Mouse (Mus musculus) neural tube, embryonic 15.5 days (tissue): ENCODE measurements around the gene Prss28. TPM values are rescaled to one million over a fixed set of nuclear protein-coding genes. Genes with fewer than 3 reads are reported as not detected.

Source experiments
- ATAC-seq: fragments of 200-750 bp; cut with Nextera tagmentation; 2 replicates; pipeline ENCODE4 v1.8.0; 2017; ENCODE audit warnings: mild to moderate bottlenecking, moderate TSS enrichment, moderate library complexity; ENCODE audit not compliant: low FRiP score
- H3K27ac ChIP-seq: fragments of 300-500 bp; sonication (generic); replicated peaks from 2 replicates; pipeline ENCODE4 v1.5.1; 2015; ENCODE audit warnings: mild to moderate bottlenecking, inconsistent platforms
- H3K27me3 ChIP-seq: fragments of 300-500 bp; sonication (generic); replicated peaks from 2 replicates; pipeline ENCODE4 v1.6.1; 2015; ENCODE audit warnings: inconsistent platforms
- H3K36me3 ChIP-seq: fragments of 300-500 bp; sonication (generic); 2 replicates; pipeline ENCODE4 v1.6.1; 2015; ENCODE audit warnings: inconsistent platforms
- H3K4me1 ChIP-seq: fragments of 300-500 bp; sonication (generic); 2 replicates; pipeline ENCODE4 v1.6.1; 2015; ENCODE audit warnings: inconsistent platforms
- H3K4me2 ChIP-seq: fragments of 300-500 bp; sonication (generic); 2 replicates; pipeline ENCODE4 v1.6.1; 2015; ENCODE audit warnings: inconsistent platforms, mild to moderate bottlenecking, moderate library complexity
- H3K4me3 ChIP-seq: fragments of 300-500 bp; sonication (generic); replicated peaks from 2 replicates; pipeline ENCODE4 v1.5.1; 2015; ENCODE audit warnings: mild to moderate bottlenecking, inconsistent platforms
- H3K9ac ChIP-seq: fragments of 300-500 bp; sonication (generic); replicated peaks from 2 replicates; pipeline ENCODE4 v1.6.1; 2015; ENCODE audit warnings: mild to moderate bottlenecking, inconsistent platforms
- H3K9me3 ChIP-seq: fragments of 300-500 bp; sonication (generic); replicated peaks from 2 replicates; pipeline ENCODE4 v1.6.1; 2016; ENCODE audit warnings: inconsistent platforms
- WGBS: fragments of 180-500 bp; shearing (Covaris S2); methylation state at CpG from one replicate; pipeline ENCODE4 v1.1.7; 2015; ENCODE audit warnings: mixed read lengths; 5-methylcytosine and 5-hydroxymethylcytosine counted together
- polyA plus RNA-seq: library from polyadenylated mRNA; unstranded; fragments of >200 nt; fragmentation: Nextera tagmentation; extraction: Ambion mirVana; gene quantifications from 2 replicates; pipeline ENCODE4 v1.2.1, GENCODE M21; 2015

Gene Prss28
- polyA plus RNA-seq, 1 experiment from 2014 or later: not detected

GRCm38 (mm10) chr17:25290411-25290810 is 18.0 kb upstream of the Prss28 start:
- no peaks in the 10 kb centered on the region for H3K4me1 ChIP-seq
- no peak overlapping the region for H3K4me3 ChIP-seq
- H3K27me3 ChIP-seq: no peaks in the 10 kb centered on the region
- WGBS: 29% methylated on average over 4 of the region's 4 CpGs
- no peaks in the 10 kb centered on the region for H3K9me3 ChIP-seq
- no peaks in the 10 kb centered on the region for H3K36me3 ChIP-seq
- no peak overlapping the region for H3K27ac ChIP-seq
- no peak overlapping the region for H3K4me2 ChIP-seq
- ATAC-seq: no peak
- no peak overlapping the region for H3K9ac ChIP-seq

DNA sequence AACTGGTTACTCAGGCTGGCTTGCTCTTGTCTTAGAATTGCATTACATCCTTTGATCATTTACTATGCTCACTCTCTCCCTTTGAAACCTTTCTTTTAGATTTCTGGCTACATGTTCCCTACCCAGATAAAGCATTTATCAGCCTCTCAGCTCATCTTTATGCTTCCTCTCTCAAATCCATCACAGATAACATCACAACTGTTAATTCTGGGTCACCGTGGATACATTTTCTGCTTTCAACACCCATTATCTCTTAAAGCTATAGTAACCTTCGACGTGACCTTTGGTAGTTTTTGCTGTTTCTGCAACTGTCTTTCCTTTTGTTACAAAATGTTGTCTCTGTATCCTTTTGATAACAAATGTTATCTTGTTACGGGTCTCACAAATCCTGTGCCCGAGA is 15.0 kb upstream of the Prss28 start:
- H3K9ac ChIP-seq: no peak overlapping the region
- H3K27ac ChIP-seq: no peak overlapping the region
- H3K9me3 ChIP-seq: no peaks in the 10 kb centered on the region
- no peak for ATAC-seq
- no peaks in the 10 kb centered on the region for H3K4me1 ChIP-seq
- 82% methylated on average over 5 of the region's 5 CpGs for WGBS
- no peak overlapping the region for H3K4me2 ChIP-seq
- H3K36me3 ChIP-seq: no peaks in the 10 kb centered on the region
- H3K4me3 ChIP-seq: no peak overlapping the region
- no peaks in the 10 kb centered on the region for H3K27me3 ChIP-seq

DNA sequence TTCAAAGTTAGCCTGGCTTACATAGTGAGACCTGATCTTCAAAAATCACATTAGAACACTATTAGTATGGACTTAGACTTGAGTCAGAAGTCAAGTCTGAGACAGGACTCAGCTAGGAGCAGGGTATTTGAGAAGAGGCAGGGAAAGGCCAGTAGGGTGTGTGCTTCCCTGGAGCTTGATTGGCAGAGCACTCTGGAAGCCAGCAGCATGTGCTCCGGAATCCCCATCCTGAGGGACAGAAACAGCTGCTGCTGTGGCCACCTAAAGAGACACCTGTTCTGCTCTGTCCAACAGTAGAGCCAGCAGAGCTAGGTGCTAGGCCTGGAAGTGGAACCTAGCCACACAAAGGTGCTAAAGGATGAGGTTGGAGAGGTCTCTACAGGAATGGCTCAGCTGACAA is 14.3 kb upstream of the Prss28 start:
- Histone ChIP-seq H3K4me3 (no peak overlapping the region), H3K9ac (no peak overlapping the region), H3K4me1 (no peaks in the 10 kb centered on the region), H3K4me2 (no peak overlapping the region), H3K27ac (no peak overlapping the region), H3K27me3 (no peaks in the 10 kb centered on the region), H3K9me3 (no peaks in the 10 kb centered on the region), H3K36me3 (no peaks in the 10 kb centered on the region)
- 75% methylated on average over 1 of the region's 1 CpGs for WGBS
- no peak for ATAC-seq

DNA sequence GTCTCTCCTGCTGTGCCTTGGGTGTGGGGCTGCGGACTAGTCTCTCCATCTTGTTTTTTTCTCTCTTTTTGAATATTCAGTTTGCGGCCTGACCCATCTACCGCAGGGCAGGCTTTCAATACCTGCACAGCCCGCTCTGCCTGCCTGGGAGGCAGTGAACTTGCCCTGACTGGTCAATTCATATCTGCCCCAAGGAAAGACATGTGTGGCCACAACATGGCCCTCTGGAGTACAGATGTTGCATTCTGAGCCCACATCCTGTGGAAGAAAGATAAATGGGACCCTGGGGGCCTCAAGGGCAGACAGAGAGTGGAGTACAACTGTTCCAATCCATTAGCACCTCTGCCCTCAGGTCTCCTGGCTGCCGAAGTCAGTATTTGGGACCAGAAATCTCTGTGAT is 10.4 kb upstream of the Prss28 start, which contains the start of gene Prss34:
Gene Prss34, plus strand, starts transcription at position 301 of the 400 bp plus-strand sequence.
- H3K9me3 ChIP-seq: no peaks in the 10 kb centered on the region
- no peak for ATAC-seq
- no peaks in the 10 kb centered on the region; the same call in 1 of the 2 replicates for H3K27me3 ChIP-seq
- H3K4me2 ChIP-seq: no peak within 1 kb of the TSS
- no peak within 1 kb of the TSS for H3K9ac ChIP-seq
- WGBS: 80% methylated on average over 5 of the region's 5 CpGs
- H3K36me3 ChIP-seq: no peaks in the 10 kb centered on the region
- no peak within 1 kb of the TSS for H3K27ac ChIP-seq
- H3K4me1 ChIP-seq: no peaks in the 10 kb centered on the region
- H3K4me3 ChIP-seq: no peak within 1 kb of the TSS

DNA sequence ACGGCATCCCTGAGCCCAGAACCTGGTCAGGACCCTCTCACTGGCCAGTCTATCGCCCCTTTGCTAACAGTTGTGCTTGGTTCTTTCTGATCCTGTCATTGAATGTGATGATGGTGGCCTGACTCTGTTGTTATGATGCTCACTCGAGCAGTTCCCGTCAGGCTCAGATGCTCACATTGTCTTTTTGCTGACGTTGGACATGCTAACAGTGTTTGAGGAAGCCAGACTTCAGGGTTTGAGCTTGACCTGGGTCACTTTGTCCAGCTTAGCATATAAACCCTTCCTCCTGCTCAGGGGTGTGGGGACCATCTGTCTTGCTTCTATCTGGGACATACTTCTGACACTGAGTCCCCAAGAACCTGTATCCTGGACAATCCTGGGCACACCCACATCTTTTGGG is 9.9 kb downstream of the Prss28 start, which contains the start of gene Prss29:
Gene Prss29, plus strand, starts transcription at position 301 of the 400 bp plus-strand sequence.
- no peaks in the 10 kb centered on the region for H3K4me1 ChIP-seq
- H3K4me2 ChIP-seq: no peak within 1 kb of the TSS
- H3K9me3 ChIP-seq: no peaks in the 10 kb centered on the region
- no peak for ATAC-seq
- 84% methylated on average over 5 of the region's 5 CpGs for WGBS
- H3K27ac ChIP-seq: no peak within 1 kb of the TSS
- no peak within 1 kb of the TSS for H3K4me3 ChIP-seq
- H3K36me3 ChIP-seq: no peaks in the 10 kb centered on the region
- peaks cover 2% of the 10 kb centered on the region; the same call in 1 of the 2 replicates for H3K27me3 ChIP-seq
- no peak within 1 kb of the TSS for H3K9ac ChIP-seq

DNA sequence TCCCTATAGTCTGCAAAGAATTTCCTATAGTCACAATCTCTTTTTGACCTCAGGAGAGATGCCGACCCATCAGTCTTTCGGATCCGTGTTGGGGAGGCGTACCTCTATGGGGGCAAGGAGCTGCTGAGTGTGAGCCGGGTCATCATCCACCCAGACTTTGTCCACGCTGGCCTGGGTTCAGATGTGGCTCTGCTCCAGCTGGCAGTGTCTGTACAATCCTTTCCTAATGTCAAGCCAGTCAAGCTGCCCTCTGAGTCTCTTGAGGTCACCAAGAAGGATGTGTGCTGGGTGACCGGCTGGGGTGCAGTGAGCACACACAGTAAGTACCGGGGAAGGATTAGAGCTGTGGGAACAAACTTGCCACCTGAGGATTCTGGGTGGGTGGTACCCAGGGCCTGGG is 12.4 kb downstream of the Prss28 start:
- 93% methylated on average over 8 of the region's 8 CpGs for WGBS
- ATAC-seq: no peak

DNA sequence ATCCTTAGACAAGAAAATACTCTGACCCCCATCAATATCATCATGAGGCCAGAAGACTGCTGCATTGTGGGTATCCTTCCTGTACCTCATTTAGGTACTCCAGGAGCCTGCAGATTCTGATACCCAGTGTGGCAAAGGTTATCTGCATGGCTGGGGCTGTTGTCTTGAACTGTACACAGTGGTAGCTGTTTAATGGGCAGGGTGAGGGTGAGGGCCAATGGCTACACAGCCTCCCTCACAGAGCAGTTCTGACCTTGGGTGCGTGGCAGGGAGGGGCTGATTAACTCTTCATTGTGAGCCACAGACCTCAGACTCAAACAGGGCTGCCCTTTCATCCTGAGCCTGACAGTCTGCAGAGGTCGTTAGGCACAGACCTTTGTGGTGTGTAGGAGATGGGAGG is 14.5 kb downstream of the Prss28 start:
- ATAC-seq: no peak
- 20% methylated on average over 2 of the region's 2 CpGs for WGBS
- Histone ChIP-seq H3K9ac (no peak overlapping the region), H3K4me3 (no peak overlapping the region), H3K4me2 (no peak overlapping the region), H3K4me1 (no peaks in the 10 kb centered on the region), H3K27me3 (peaks cover 2% of the 10 kb centered on the region; the same call in 1 of the 2 replicates), H3K27ac (no peak overlapping the region), H3K9me3 (no peaks in the 10 kb centered on the region), H3K36me3 (no peaks in the 10 kb centered on the region)

More for the DNA sequence above, 12.4 kb downstream of the Prss28 start:
- peaks cover 2% of the 10 kb centered on the region; the same call in 1 of the 2 replicates for H3K27me3 ChIP-seq
- H3K4me2 ChIP-seq: no peak overlapping the region
- H3K4me3 ChIP-seq: no peak overlapping the region
- no peaks in the 10 kb centered on the region for H3K9me3 ChIP-seq
- no peak overlapping the region for H3K9ac ChIP-seq
- H3K4me1 ChIP-seq: no peaks in the 10 kb centered on the region
- H3K27ac ChIP-seq: no peak overlapping the region
- no peaks in the 10 kb centered on the region for H3K36me3 ChIP-seq

GRCm38 (mm10) chr17:25332321-25332720 is 23.9 kb downstream of the Prss28 start:
- H3K9ac ChIP-seq: no peak overlapping the region
- H3K4me3 ChIP-seq: no peak overlapping the region
- no peaks in the 10 kb centered on the region for H3K9me3 ChIP-seq
- H3K4me2 ChIP-seq: no peak overlapping the region
- no peak overlapping the region for H3K27ac ChIP-seq
- ATAC-seq: no peak
- H3K27me3 ChIP-seq: peaks cover 24% of the 10 kb centered on the region
- WGBS: 78% methylated on average over 9 of the region's 9 CpGs
- no peaks in the 10 kb centered on the region for H3K36me3 ChIP-seq
- H3K4me1 ChIP-seq: no peaks in the 10 kb centered on the region

GRCm38 (mm10) chr17:25333943-25334342 is 25.5 kb downstream of the Prss28 start:
- H3K9me3 ChIP-seq: no peaks in the 10 kb centered on the region
- ATAC-seq: no peak
- 0% methylated on average over 8 of the region's 8 CpGs for WGBS
- H3K4me3 ChIP-seq: no peak overlapping the region
- H3K36me3 ChIP-seq: no peaks in the 10 kb centered on the region
- peaks cover 24% of the 10 kb centered on the region for H3K27me3 ChIP-seq
- no peak overlapping the region for H3K9ac ChIP-seq
- H3K27ac ChIP-seq: no peak overlapping the region
- H3K4me2 ChIP-seq: no peak overlapping the region
- no peaks in the 10 kb centered on the region for H3K4me1 ChIP-seq

DNA sequence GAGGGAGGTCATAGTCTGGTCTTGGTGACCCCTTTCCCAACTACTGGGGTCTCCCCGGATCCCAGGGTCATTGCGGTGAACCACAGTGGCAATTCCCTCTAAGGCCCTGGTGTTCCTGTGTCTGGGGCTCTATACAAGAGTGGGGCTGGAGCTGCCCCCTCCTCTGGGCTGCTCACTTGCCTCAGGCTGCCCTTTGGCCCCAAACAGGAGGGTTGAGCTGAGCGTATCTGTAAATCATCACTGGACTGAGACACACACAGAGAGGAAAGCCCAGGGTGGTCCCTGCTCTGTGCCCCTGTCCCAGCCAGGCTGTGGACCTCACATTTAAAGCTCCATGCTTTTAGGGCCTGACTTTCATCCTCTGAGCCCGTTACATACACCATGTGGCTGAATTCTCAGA is 29.8 kb downstream of the Prss28 start:
- 86% methylated on average over 4 of the region's 4 CpGs for WGBS
- no peaks in the 10 kb centered on the region for H3K36me3 ChIP-seq
- H3K4me2 ChIP-seq: no peak overlapping the region
- no peaks in the 10 kb centered on the region for H3K4me1 ChIP-seq
- H3K9ac ChIP-seq: no peak overlapping the region
- no peak overlapping the region for H3K27ac ChIP-seq
- peaks cover 13% of the 10 kb centered on the region for H3K27me3 ChIP-seq
- no peaks in the 10 kb centered on the region for H3K9me3 ChIP-seq
- H3K4me3 ChIP-seq: no peak overlapping the region
- no peak for ATAC-seq

DNA sequence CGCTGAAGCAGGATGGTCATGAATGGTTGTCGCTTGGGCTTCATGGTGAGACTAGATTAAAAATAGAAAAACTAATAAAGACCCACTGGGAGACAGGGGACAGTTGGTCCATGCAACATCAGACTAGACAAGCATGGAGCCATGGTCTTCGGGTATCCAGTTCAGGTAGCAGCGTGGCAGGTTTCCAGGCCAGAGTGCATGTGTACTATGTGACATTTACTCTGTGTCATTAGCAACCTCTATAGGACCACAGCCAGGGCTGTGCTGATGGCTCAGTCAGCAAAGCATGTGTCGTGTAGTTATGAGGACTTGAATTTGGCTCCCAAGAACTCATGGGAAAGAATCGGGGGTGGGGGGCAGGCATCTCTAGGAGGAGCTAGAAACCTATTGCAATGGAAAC is 31.6 kb downstream of the Prss28 start:
- no peak overlapping the region for H3K27ac ChIP-seq
- H3K27me3 ChIP-seq: peaks cover 6% of the 10 kb centered on the region; the same call in 1 of the 2 replicates
- H3K9ac ChIP-seq: no peak overlapping the region
- no peak overlapping the region for H3K4me2 ChIP-seq
- 88% methylated on average over 6 of the region's 6 CpGs for WGBS
- no peak for ATAC-seq
- H3K36me3 ChIP-seq: no peaks in the 10 kb centered on the region
- no peak overlapping the region for H3K4me3 ChIP-seq
- no peaks in the 10 kb centered on the region for H3K4me1 ChIP-seq
- H3K9me3 ChIP-seq: no peaks in the 10 kb centered on the region

DNA sequence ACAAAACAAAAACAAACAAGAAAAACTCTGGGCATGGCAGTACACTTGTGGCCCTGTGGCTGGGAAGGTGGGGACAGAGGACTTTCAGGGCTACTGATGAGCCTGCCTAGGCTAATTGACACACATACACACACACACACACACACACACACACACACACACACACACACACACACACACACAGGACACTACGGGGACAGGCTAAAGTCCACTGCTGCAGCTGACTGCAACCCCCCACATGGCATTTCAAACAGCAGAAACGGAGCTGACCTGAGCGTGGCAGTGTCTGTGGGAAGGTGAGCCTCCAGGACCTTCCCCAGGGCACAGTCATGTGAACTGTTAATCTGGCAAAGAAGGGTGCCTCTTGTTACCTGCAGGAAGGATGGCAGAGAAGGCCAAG is 33.0 kb downstream of the Prss28 start:
- WGBS: 61% methylated on average over 3 of the region's 3 CpGs
- Histone ChIP-seq H3K4me1 (no peaks in the 10 kb centered on the region), H3K9me3 (no peaks in the 10 kb centered on the region), H3K27ac (no peak overlapping the region), H3K36me3 (no peaks in the 10 kb centered on the region), H3K4me3 (no peak overlapping the region), H3K4me2 (no peak overlapping the region), H3K27me3 (peaks cover 5% of the 10 kb centered on the region; the same call in 1 of the 2 replicates), H3K9ac (no peak overlapping the region)
- no peak for ATAC-seq

DNA sequence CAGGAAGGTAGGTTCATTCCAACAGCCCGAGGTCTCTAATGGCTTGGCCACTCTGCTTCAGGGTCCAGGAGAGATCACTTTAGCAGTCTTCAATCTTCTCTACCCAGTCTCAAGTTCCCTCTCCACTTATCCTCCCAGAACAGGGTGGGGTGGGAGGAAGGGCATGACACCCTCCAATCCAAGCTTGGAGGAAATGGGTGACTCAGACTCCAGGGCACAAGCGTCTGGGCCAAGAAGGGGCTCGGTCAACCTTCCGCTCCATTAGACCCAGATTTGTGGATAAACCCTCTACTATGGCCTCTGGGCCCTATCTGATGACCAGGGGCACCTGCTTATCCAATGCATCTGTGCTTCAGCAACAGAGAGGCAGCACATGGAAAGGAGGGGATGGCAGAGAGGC is 37.0 kb downstream of the Prss28 start, which contains the start of gene Tpsab1:
Gene Tpsab1, minus strand, starts transcription at position 101 of the 400 bp plus-strand sequence.
- Histone ChIP-seq H3K27ac (no peak within 1 kb of the TSS), H3K27me3 (no peaks in the 10 kb centered on the region; the same call in 1 of the 2 replicates), H3K9ac (no peak within 1 kb of the TSS), H3K4me3 (no peak within 1 kb of the TSS), H3K4me1 (no peaks in the 10 kb centered on the region), H3K4me2 (no peak within 1 kb of the TSS), H3K36me3 (no peaks in the 10 kb centered on the region), H3K9me3 (no peaks in the 10 kb centered on the region)
- WGBS: 91% methylated on average over 4 of the region's 4 CpGs
- no peak for ATAC-seq
